In the genomic region with DNA sequence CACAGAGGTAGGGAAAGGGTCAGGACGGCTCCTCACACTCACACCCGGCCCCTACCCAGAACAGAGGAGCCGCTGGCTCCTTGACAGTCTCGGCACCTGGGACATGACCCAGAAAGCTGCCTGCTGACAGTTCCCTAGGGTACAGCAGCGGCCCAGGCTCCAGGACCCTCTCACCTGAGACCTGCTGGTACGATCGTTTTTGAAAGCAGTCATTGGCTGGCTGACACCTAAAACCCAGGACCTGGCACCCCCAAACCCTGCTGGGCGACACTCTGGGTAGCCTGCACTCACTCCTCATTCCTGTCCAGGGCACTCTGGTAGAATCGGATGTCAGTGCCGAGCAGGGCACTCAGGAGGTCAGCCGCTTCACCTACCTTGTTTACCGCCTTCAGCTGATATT, we compare ENCODE assay signal across 8 mouse cellular contexts. TPM values are rescaled to one million over a fixed set of nuclear protein-coding genes. Genes with fewer than 3 reads are reported as not detected.
DNase-seq lines count a peak whose midpoint lies in the region; ATAC-seq and TF ChIP-seq lines count a peak whose summit lies in the region.

No protein-coding gene starts in this region.

- H3K9ac ChIP-seq in liver, embryonic 13.5 days: no peak overlapping the region

- 37% methylated on average over 12 of the region's 12 CpGs for WGBS in cerebellum, adult 2 months
- WGBS in liver, embryonic 13.5 days (ENCODE audit: insufficient replicate concordance): 40% methylated on average over 12 of the region's 12 CpGs

- no peaks in the 10 kb centered on the region for H3K27me3 ChIP-seq in cerebellum, adult 2 months (ENCODE audit: control insufficient read depth, insufficient read depth, low read length)
- H3K27me3 ChIP-seq in liver, embryonic 13.5 days: peaks cover 49% of the 10 kb centered on the region

- ATAC-seq in liver, embryonic 13.5 days (ENCODE audit: low read depth): no peak

- TF ChIP-seq CTCF in cerebellum, adult 2 months (IDR thresholded peaks at IDR 0.05; ENCODE audit: borderline replicate concordance, insufficient read depth, low read depth, low read length): no peak

- no peak for TF ChIP-seq POLR2A in cerebellum, adult 2 months (IDR thresholded peaks at IDR 0.05; ENCODE audit: borderline replicate concordance, insufficient read depth, low read length)

- H3K4me1 ChIP-seq in cerebellum, adult 2 months (ENCODE audit: control insufficient read depth, insufficient read depth, low read length): peaks cover 4% of the 10 kb centered on the region
- peaks cover 39% of the 10 kb centered on the region for H3K4me1 ChIP-seq in liver, embryonic 13.5 days (replicated peaks)

- peak overlapping the region; percentile 50 for H3K4me2 ChIP-seq in liver, embryonic 13.5 days

- no peak overlapping the region for H3K27ac ChIP-seq in cerebellum, adult 2 months (ENCODE audit: insufficient read depth, low read length)
- no peak overlapping the region; the same call in 1 of the 2 replicates for H3K27ac ChIP-seq in liver, embryonic 13.5 days

- H3K9me3 ChIP-seq in liver, embryonic 13.5 days (replicated peaks): no peaks in the 10 kb centered on the region

- no peak for DNase-seq in cerebellum, adult 2 months
- no peak for DNase-seq in cerebellum, postnatal 10 days
- DNase-seq in retina, embryonic 14.5 days (ENCODE audit: low spot score): peak; percentile 4
- no peak for DNase-seq in retina, postnatal 1 day
- no peak for DNase-seq in liver, embryonic 13.5 days
- no peak for DNase-seq in spleen, postnatal 14 days (ENCODE audit: low spot score in 2 of 2)
- DNase-seq in MN1 (ENCODE audit: low spot score): no peak
- DNase-seq in adrenal gland, postnatal 25 days: no peak

- H3K4me3 ChIP-seq in cerebellum, adult 2 months (replicated peaks; ENCODE audit: insufficient read depth, low read depth, low read length): peak overlapping the region; percentile 45
- H3K4me3 ChIP-seq in liver, embryonic 13.5 days (replicated peaks): peak overlapping the region; percentile 41

- no peaks in the 10 kb centered on the region for H3K36me3 ChIP-seq in liver, embryonic 13.5 days

RNA-seq across cellular contexts. Expression of a gene that starts 56.2 kb away (rescaled TPM):
- polyA plus RNA-seq in cerebellum, adult 2 months (2012; rRNA removed): 53.0 and 54.0 TPM in 2 replicates
- polyA plus RNA-seq in liver, embryonic 13.5 days (2015; fragmentation: Nextera tagmentation; extraction: Ambion mirVana): 14.8 and 15.4 TPM in 2 replicates
- total RNA-seq in adrenal gland, postnatal 25 days (2021): 13.2 and 14.1 TPM in 2 replicates
